Mouse (Mus musculus) ES-Bruce4 (cell line): Measurements from ENCODE around the gene Rfc3.

Experiments
- CTCF ChIP-seq: IDR thresholded peaks from one replicate; pipeline ENCODE4 v1.8.1; 2011; ENCODE audit warnings: low read depth, low read length
- POLR2A ChIP-seq: IDR thresholded peaks from one replicate; pipeline ENCODE4 v1.8.1; 2011; ENCODE audit warnings: low read length; ENCODE audit not compliant: insufficient read depth

GRCm38 (mm10) chr5:151605921-151606320 lies 45.1 kb downstream of the Rfc3 start, which contains the start of gene Vmn2r18:
- TF ChIP-seq POLR2A: no peak
- no peak for TF ChIP-seq CTCF
